Mouse (Mus musculus) liver, embryonic 14.5 days (tissue): Measurements from ENCODE around the gene Dnajc1.

Experiments
- CTCF ChIP-seq: IDR thresholded peaks from 2 replicates; pipeline ENCODE4 v1.5.1; 2016; ENCODE audit warnings: antibody characterized with exemption, low read depth, control low read depth
- EP300 ChIP-seq: IDR thresholded peaks from 2 replicates; pipeline ENCODE4 v1.6.1; 2016; ENCODE audit warnings: antibody characterized with exemption, low read depth

DNA sequence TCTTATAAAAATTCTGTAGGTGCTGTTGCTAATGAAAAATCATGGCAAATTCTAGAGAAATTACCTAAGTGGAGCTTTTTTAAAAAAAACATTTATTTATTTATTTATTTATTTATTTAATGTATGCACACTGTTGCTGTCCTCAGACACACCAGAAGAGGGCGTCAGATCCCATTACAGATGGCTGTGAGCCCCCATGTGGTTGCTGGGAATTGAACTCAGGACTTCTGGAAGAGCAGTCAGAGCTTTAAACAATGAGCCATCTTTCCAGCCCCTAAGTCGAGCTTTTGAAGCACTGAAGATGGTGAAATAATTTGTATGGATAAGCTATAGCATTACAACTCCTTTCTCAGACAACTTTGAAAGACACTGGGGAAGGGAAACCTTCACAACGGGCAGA, 128.1 kb downstream of the Dnajc1 start:
- TF ChIP-seq CTCF (no peak), EP300 (no peak)
